Mouse (Mus musculus) midbrain, embryonic 13.5 days (tissue): ENCODE measurements around the gene Gm10378. TPM values are rescaled to one million over a fixed set of nuclear protein-coding genes. Genes with fewer than 3 reads are reported as not detected.
"Not testable (repeated sequence)": the region's sequence is repeated elsewhere in the genome, so short reads cannot be mapped to it uniquely, and the experiment has no call there.

Experiments
- ATAC-seq: fragments of 200-750 bp; cut with Nextera tagmentation; 2 replicates; pipeline ENCODE4 v1.8.0; 2017; ENCODE audit warnings: mild to moderate bottlenecking, moderate TSS enrichment, moderate library complexity
- H3K27ac ChIP-seq: fragments of 300-500 bp; sonication (generic); 2 replicates; pipeline ENCODE4 v1.5.1; 2015; ENCODE audit warnings: inconsistent platforms, mild to moderate bottlenecking, moderate library complexity
- H3K27me3 ChIP-seq: fragments of 300-500 bp; sonication (generic); 2 replicates; pipeline ENCODE4 v1.6.1; 2015; ENCODE audit warnings: mild to moderate bottlenecking, inconsistent platforms
- H3K36me3 ChIP-seq: fragments of 300-500 bp; sonication (generic); 2 replicates; pipeline ENCODE4 v1.6.1; 2015; ENCODE audit warnings: mild to moderate bottlenecking, inconsistent platforms
- H3K4me1 ChIP-seq: fragments of 300-500 bp; sonication (generic); replicated peaks from 2 replicates; pipeline ENCODE4 v1.6.1; 2015; ENCODE audit warnings: inconsistent platforms
- H3K4me2 ChIP-seq: fragments of 300-500 bp; sonication (generic); replicated peaks from 2 replicates; pipeline ENCODE4 v1.6.1; 2015; ENCODE audit warnings: moderate library complexity, mild to moderate bottlenecking, inconsistent platforms
- H3K4me3 ChIP-seq: fragments of 300-500 bp; sonication (generic); replicated peaks from 2 replicates; pipeline ENCODE4 v1.5.1; 2015; ENCODE audit warnings: mild to moderate bottlenecking, inconsistent platforms
- H3K9ac ChIP-seq: fragments of 300-500 bp; sonication (generic); replicated peaks from 2 replicates; pipeline ENCODE4 v1.6.1; 2015; ENCODE audit warnings: mild to moderate bottlenecking, inconsistent platforms
- H3K9me3 ChIP-seq: fragments of 300-500 bp; sonication (generic); 2 replicates; pipeline ENCODE4 v1.6.1; 2016; ENCODE audit warnings: mild to moderate bottlenecking, inconsistent platforms
- WGBS: fragments of 180-500 bp; shearing (Covaris S2); methylation state at CpG from one replicate; pipeline ENCODE4 v1.1.7; 2015; 5-methylcytosine and 5-hydroxymethylcytosine counted together
- microRNA-seq: library from miRNA; unstranded; fragments of <30 nt; microRNA quantifications from one replicate; pipeline ENCODE4, GENCODE M21; 2016
- polyA plus RNA-seq: library from polyadenylated mRNA; unstranded; fragments of >200 nt; fragmentation: Nextera tagmentation; extraction: Ambion mirVana; gene quantifications from 2 replicates; pipeline ENCODE4 v1.2.1, GENCODE M21; 2015

Gene Gm10378
- not detected in 2 replicates for polyA plus RNA-seq

DNA sequence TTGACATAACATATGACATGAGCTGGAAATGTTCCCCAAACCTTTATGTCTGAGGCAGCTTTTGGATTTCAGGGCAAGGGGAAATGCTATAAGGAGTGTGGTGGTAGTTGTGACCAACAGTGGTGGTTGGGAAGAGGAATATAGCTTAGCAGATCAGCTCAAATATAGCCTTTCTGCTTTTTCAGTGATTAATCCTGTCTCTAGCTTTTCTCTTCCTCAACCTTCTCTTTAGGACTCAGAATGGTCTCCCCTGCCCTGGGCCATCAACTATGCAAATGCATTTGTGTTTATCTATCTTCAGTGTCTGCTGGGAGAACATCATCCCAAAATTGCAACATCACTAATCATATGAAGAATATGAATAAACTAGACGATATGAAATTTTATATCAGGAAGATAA lies at the start of gene Gm10378:
Gene Gm10378 (plus strand): TSS at position 301 of the 400 bp plus-strand sequence.
- H3K36me3 ChIP-seq, H3K9me3 ChIP-seq, H3K4me1 ChIP-seq, H3K9ac ChIP-seq, H3K27ac ChIP-seq, ATAC-seq, H3K4me2 ChIP-seq, H3K4me3 ChIP-seq, H3K27me3 ChIP-seq: not testable (repeated sequence)
- WGBS = no CpG with 5 or more reads among the region's 1 CpGs

GRCm38 (mm10) chr14:42641817-42642216 lies 13.9 kb upstream of the Gm10378 start, which contains the start of gene Gm3633:
Gene Gm3633, minus strand, starts transcription at chr14:42641917.
- not testable (repeated sequence) for H3K36me3 ChIP-seq, H3K9ac ChIP-seq, H3K27ac ChIP-seq, ATAC-seq, H3K4me2 ChIP-seq, H3K9me3 ChIP-seq, H3K27me3 ChIP-seq, H3K4me1 ChIP-seq, H3K4me3 ChIP-seq
- WGBS = 67% methylated on average over 1 of the region's 2 CpGs

Small RNAs within 50 kb of the gene (microRNA-seq; reads per million reads assigned to microRNA genes)
- gene Gm23620 (not detected), gene Gm25228 (not detected)

Other genes starting within 250 kb of the Gm10378 start
- gene Gm8005, start 216.3 kb upstream of the Gm10378 start, polyA plus RNA-seq = not detected in 2 replicates
- gene Gm8011, start 192.1 kb upstream of the Gm10378 start, polyA plus RNA-seq = not detected in 2 replicates
- not detected in 2 replicates for gene Gm8020, start 153.6 kb upstream of the Gm10378 start, polyA plus RNA-seq
- gene Gm8024, start 131.7 kb upstream of the Gm10378 start, polyA plus RNA-seq = not detected in 2 replicates
- gene Gm17124, start 56.1 kb upstream of the Gm10378 start, polyA plus RNA-seq = not detected in 2 replicates
- not detected in 2 replicates for gene Gm3633, start 14.0 kb upstream of the Gm10378 start, polyA plus RNA-seq
- not detected in 2 replicates for gene Gm3015, start 112.9 kb downstream of the Gm10378 start, polyA plus RNA-seq
- not detected in 2 replicates for gene Gm10377, start 142.0 kb downstream of the Gm10378 start, polyA plus RNA-seq
- not detected in 2 replicates for gene Gm21977, start 197.5 kb downstream of the Gm10378 start, polyA plus RNA-seq